Mouse (Mus musculus): ENCODE data around the gene Coro2a. TPM values are rescaled to one million over a fixed set of nuclear protein-coding genes. Genes with fewer than 3 reads are reported as not detected.

The Coro2a gene
- polyA plus RNA-seq (2015; fragmentation: Illumina TruSeq; extraction: RNeasy Lipid Tissue Mini Kit (QIAGEN cat#74804); ENCODE audit: low read depth, low replicate concordance), result 18.6 TPM

DNA sequence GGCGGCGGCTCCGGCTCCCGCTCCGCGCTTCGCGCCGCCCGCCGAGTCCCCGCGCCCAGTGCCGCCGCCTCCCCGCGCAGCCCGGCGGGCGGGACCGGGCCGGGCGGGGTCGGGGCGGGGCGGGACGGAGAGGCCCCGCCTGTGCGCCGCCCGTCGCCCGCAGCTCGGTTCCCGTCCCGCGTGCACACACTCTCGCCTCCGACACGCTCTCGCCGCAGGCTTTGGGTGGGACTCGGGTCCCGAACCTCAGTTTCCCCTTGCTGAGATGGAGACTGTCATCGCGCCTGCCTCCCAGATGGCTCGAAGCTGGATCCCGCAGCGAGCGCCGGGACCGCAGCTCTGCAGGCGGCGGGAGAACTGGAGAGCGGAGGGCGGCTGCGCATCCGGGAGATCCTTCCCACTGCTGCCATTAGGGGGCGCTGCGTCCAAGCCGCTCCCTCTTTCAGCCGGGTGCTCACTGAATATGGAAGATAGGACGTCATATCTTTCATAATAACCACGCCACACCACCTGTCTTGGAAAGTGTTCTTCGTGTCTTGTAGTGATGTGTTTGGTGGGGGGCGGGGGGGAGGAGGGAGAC is at the start of gene Coro2a:
Gene Coro2a (minus strand): TSS at position 359 of the 580 bp plus-strand sequence.

DNA sequence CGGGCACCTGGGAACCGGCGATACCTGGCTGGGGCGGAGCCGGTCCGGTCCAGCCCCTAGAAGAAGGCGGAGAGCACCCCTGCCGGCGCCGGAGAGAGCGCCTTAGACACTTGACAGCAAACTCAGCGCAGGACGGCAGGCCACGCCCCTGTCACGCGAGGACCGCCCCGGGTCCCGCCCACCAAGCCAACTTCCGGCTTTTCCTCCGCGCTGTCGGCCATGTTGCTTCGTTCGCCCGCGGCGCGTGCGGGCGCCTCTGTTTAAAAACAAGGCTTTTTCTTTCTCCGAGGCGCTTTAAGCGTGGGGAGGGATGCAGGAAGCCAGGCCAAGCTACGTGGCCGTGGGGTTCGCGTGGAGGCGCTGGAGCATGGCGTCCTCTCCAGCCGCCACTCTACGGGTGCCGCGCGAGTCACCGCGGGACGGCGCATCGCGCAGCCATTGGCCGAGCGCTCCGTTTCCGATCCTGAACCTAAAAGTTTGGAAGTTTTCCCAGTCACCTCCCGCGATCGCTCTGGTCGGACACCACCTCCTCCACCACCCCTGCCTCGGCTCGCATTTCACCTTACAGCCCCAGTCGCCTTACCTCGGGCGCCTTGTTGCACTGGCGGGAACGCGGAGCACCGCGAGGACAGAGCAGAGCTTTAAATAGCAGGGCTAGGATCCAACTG is 48.2 kb upstream of the Coro2a start, which contains the start of gene Tbc1d2:
Gene Tbc1d2 (minus strand): TSS at position 124 of the 668 bp plus-strand sequence.

DNA sequence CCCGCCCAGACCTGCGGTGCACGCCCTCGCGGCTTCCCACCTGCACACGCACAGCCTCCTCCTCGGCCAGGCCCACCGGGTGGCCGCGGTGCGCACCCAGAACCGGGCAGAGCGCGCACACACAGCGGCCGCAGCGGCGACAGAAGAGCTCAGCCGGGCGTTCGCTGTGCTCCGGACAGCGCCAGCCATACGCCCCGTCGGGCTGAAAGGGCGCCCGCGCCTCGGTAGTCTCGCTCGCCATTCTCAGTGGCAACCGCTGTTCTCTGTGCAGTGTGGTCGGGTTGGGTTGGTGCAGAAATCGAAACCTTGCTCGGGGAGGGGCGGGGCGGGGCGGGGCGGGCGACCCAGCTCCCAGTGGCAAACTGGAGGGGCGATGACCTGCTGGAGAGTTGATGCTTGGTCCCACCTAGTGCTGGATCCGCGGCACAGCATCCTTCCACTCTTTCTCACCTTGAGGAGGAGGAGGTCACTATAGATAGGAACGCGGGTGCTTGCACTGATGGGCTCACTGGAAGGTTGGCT is 66.1 kb downstream of the Coro2a start, which contains the start of gene Trim14:
Gene Trim14 (minus strand): TSS at position 302 of the 522 bp plus-strand sequence.

DNA sequence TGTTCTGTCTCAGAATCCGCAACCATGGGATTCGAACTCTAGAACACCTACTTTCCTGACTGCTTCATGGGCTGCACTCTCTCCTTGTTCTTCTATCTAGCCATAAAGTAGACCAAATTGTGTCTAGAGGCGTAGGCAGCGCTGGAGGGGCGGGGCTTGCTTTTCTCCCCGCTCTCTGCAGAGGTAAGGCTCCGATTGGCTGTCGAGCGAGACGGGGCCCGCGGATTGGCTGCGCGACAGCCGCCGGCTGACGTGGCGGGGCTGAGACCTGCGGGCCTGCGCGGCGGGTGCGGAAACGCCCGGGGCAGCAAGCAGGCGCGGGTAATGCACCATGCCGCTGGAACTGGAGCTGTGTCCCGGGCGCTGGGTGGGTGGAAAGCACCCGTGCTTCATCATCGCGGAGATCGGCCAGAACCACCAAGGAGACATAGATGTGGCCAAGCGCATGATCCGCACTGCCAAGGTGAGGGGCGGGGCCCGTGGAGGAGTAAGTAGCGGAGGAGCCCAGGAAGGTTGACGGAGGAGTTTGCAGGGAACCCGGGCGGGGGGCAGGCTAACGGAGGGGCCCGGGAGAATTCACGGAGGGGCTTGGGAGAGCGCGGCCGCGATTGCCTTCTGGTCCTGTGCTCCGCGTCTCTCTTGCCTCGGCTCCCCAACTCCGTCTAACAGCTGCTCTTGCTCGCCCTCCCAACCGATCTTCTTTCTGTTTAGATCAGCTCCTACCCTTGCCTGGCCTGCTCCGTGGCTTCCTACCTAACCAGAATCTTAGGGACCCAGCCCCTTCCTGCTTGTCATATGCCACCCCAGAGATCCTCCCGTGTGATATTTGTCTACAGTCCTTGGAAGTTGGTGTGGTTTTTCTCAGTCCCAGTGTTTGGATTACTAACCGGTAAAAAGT is 112.7 kb downstream of the Coro2a start, which contains the start of gene Nans:
Gene Nans (plus strand): TSS at position 221 of the 898 bp plus-strand sequence.

Other genes starting within 250 kb of the Coro2a start
- 4.7 TPM for gene Trmo, start 212.8 kb downstream of the Coro2a start, polyA plus RNA-seq (2015; fragmentation: Illumina TruSeq; extraction: RNeasy Lipid Tissue Mini Kit (QIAGEN cat#74804); ENCODE audit: low read depth, low replicate concordance)
- gene Hemgn, start 188.7 kb downstream of the Coro2a start, polyA plus RNA-seq (2015; fragmentation: Illumina TruSeq; extraction: RNeasy Lipid Tissue Mini Kit (QIAGEN cat#74804); ENCODE audit: low read depth, low replicate concordance), result not detected
- 59.6 TPM for gene Anp32b, start 151.3 kb downstream of the Coro2a start, polyA plus RNA-seq (2015; fragmentation: Illumina TruSeq; extraction: RNeasy Lipid Tissue Mini Kit (QIAGEN cat#74804); ENCODE audit: low read depth, low replicate concordance)
- 20.1 TPM for gene Nans, start 113.0 kb downstream of the Coro2a start, polyA plus RNA-seq (2015; fragmentation: Illumina TruSeq; extraction: RNeasy Lipid Tissue Mini Kit (QIAGEN cat#74804); ENCODE audit: low read depth, low replicate concordance)
- 0.92 TPM for gene Trim14, start 66.1 kb downstream of the Coro2a start, polyA plus RNA-seq (2015; fragmentation: Illumina TruSeq; extraction: RNeasy Lipid Tissue Mini Kit (QIAGEN cat#74804); ENCODE audit: low read depth, low replicate concordance)
- gene Tbc1d2, start 48.0 kb upstream of the Coro2a start, polyA plus RNA-seq (2015; fragmentation: Illumina TruSeq; extraction: RNeasy Lipid Tissue Mini Kit (QIAGEN cat#74804); ENCODE audit: low read depth, low replicate concordance), result 3.1 TPM

Data from brain, adult 10 weeks (tissue).